23 mouse cellular contexts compared by ENCODE assay signal in the genomic region with DNA sequence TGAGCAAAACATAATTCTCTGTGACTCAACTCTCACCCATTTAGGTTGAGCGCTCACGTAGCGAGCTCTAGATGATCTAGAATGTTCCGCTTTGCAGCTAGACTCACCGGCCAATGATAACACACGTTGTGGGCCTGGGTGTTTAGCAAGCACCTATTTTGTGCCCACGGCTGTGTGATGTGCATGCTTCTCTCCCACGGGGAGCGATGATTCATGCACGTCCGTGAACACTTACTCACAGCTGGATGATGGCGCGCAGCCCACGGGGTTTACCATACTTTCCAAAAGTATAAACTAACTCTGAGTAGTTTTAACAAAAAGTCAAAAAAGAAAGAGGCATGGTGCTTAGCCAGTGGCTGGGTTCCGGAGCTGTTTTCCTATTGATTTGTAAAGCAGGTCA.
DNase-seq lines count a peak whose midpoint lies in the region; ATAC-seq lines count a peak whose summit lies in the region.
"Had no signal": no experiment of that assay in that cellular context is flagged by ENCODE, and none has a peak within 500 bp of the region (broad histone marks: within the 10 kb centered on the region; RNA-seq: fewer than 3 reads in every experiment).

No protein-coding gene starts in this region.

- H3K4me3 ChIP-seq in midbrain, embryonic 14.5 days (replicated peaks; ENCODE audit: low read depth, low read length), result no peak overlapping the region
- H3K4me3 ChIP-seq: embryonic facial prominence, embryonic 12.5 days; erythroblast, embryonic 14.5 days; limb, embryonic 13.5 days; liver, embryonic 13.5 days; stomach, embryonic 15.5 days had no signal

- ATAC-seq in midbrain, embryonic 14.5 days (ENCODE audit: low FRiP score, low TSS enrichment), result no peak
- ATAC-seq in monocyte, adult 5-6 weeks (replicated peaks; ENCODE audit: insufficient number of reproducible peaks, low FRiP score, low TSS enrichment, poor library complexity, severe bottlenecking), result no peak
- ATAC-seq: forebrain, embryonic 14.5 days; hindbrain, postnatal 0 days; midbrain, embryonic 16.5 days had no signal

- intact Hi-C loops in left cerebral cortex, postnatal 10 days (cut with DNase I), result no loop called here

- H3K9me3 ChIP-seq in midbrain, embryonic 14.5 days (ENCODE audit: control insufficient read depth, low read length), result no peaks in the 10 kb centered on the region
- H3K9me3 ChIP-seq: embryonic facial prominence, embryonic 12.5 days; limb, embryonic 13.5 days; liver, embryonic 13.5 days; stomach, embryonic 15.5 days had no signal

- H3K9ac ChIP-seq in midbrain, embryonic 14.5 days (replicated peaks; ENCODE audit: low read length), result no peak overlapping the region
- H3K9ac ChIP-seq: embryonic facial prominence, embryonic 12.5 days; limb, embryonic 13.5 days; liver, embryonic 13.5 days; stomach, embryonic 15.5 days had no signal

- DNase-seq in left cerebral cortex, adult 11 months (ENCODE audit: low spot score), result peak; percentile 8
- no peak for DNase-seq in left cerebral cortex, postnatal 10 days (ENCODE audit: extremely low spot score in 1 of 2, low spot score in 2 of 2)
- peak; percentile 33 for DNase-seq in urinary bladder, postnatal 14 days (ENCODE audit: low spot score)
- no peak for DNase-seq in urinary bladder, adult 2 months (ENCODE audit: low spot score)
- peak; percentile 6 to 11 for DNase-seq in frontal cortex, postnatal 14 days (ENCODE audit: low spot score in 2 of 2)
- peak; percentile 21 for DNase-seq in right cerebral cortex, postnatal 14 days
- DNase-seq in midbrain, embryonic 14.5 days, result no peak
- DNase-seq: adrenal gland, adult 2 months; B cell, adult 2 months; cerebellum, adult 9-11 months; gastrocnemius, postnatal 10 days; kidney, adult 11 months; liver, embryonic 13.5 days; retina, postnatal 1 day; thymus, adult 18-20 months had no signal

- H3K36me3 ChIP-seq in midbrain, embryonic 14.5 days (ENCODE audit: control insufficient read depth, insufficient read depth, low read length), result no peaks in the 10 kb centered on the region
- H3K36me3 ChIP-seq: embryonic facial prominence, embryonic 12.5 days; limb, embryonic 13.5 days; liver, embryonic 13.5 days; stomach, embryonic 15.5 days had no signal

- no peaks in the 10 kb centered on the region for H3K27me3 ChIP-seq in midbrain, embryonic 14.5 days (ENCODE audit: control insufficient read depth, insufficient read depth, low read length)
- H3K27me3 ChIP-seq: embryonic facial prominence, embryonic 12.5 days; limb, embryonic 13.5 days; liver, embryonic 13.5 days; stomach, embryonic 15.5 days had no signal

- H3K4me2 ChIP-seq in midbrain, embryonic 14.5 days (ENCODE audit: low read length), result no peak overlapping the region
- H3K4me2 ChIP-seq: embryonic facial prominence, embryonic 12.5 days; limb, embryonic 13.5 days; liver, embryonic 13.5 days; stomach, embryonic 15.5 days had no signal

- H3K27ac ChIP-seq in midbrain, embryonic 14.5 days (replicated peaks; ENCODE audit: low read depth, low read length), result no peak overlapping the region
- H3K27ac ChIP-seq: embryonic facial prominence, embryonic 12.5 days; hindbrain, postnatal 0 days; limb, embryonic 13.5 days; liver, embryonic 13.5 days; stomach, embryonic 15.5 days had no signal

- no peaks in the 10 kb centered on the region for H3K4me1 ChIP-seq in midbrain, embryonic 14.5 days (ENCODE audit: control insufficient read depth, insufficient read depth, low read length)
- H3K4me1 ChIP-seq: embryonic facial prominence, embryonic 12.5 days; limb, embryonic 13.5 days; liver, embryonic 13.5 days; stomach, embryonic 15.5 days had no signal

- 96% methylated on average over 15 of the region's 15 CpGs for WGBS in midbrain, embryonic 14.5 days

Comparison
In these comparisons a context has a peak if more than half of its experiments do, and no peak if none do; other contexts are left out.
1. DNase-seq: peak in left cerebral cortex, adult 11 months (single experiment), urinary bladder, postnatal 14 days (single experiment), frontal cortex, postnatal 14 days (2 of 2) and right cerebral cortex, postnatal 14 days (single experiment); none in left cerebral cortex, postnatal 10 days (0 of 2), urinary bladder, adult 2 months (single experiment) and midbrain, embryonic 14.5 days (single experiment).